Mouse (Mus musculus): ENCODE results near the gene Ltb4r1. TPM values are rescaled to one million over a fixed set of nuclear protein-coding genes. Genes with fewer than 3 reads are reported as not detected.

Ltb4r1 gene
- 10.9 and 15.1 TPM in 2 replicates for polyA plus RNA-seq (2012; rRNA removed)

GRCm38 (mm10) chr14:55765696-55766095 lies at the start of gene Ltb4r1:
Gene Ltb4r1 (plus strand): TSS chr14:55765962.

GRCm38 (mm10) chr14:55721700-55722437 lies 43.9 kb upstream of the Ltb4r1 start, which contains the start of gene Rabggta:
Gene Rabggta (minus strand): TSS chr14:55722263.

DNA sequence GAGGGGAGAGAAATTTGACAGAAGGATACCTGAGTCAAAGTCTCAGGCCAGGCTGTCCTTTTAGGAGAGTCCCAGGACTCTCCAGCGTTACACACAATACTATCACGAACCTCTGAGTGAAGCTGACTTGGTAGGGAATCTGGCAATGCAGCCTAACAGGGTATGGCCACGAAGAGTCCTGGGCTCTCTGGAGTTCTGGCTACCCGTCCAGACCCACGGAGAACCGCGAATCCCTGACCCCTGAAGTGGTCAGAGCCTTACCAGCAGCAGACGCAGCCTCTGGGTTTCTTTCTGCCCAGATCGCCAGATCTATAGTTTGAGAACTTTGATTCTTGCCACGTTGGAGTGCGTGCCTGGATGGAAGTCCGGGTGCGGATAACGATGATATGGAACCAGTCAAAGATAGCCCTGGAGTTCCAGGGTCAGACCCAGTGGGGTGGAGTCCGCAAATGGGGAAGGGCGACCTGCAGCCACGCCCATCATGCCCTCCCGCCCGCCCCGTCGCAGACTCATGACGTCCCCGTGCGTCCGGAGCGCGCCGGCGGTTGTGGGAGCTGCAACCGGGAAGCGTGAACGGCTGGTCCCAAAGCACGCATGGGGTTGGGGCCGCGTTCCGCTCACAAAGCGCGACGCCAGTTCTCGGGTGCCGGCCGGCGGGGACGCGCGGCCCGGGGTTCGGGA lies 20.4 kb upstream of the Ltb4r1 start, which contains the start of the genes Dhrs1 and Nop9:
Gene Dhrs1, minus strand, starts transcription at position 511 of the 681 bp plus-strand sequence.
Gene Nop9, plus strand, starts transcription at position 514 of the 681 bp plus-strand sequence.

DNA sequence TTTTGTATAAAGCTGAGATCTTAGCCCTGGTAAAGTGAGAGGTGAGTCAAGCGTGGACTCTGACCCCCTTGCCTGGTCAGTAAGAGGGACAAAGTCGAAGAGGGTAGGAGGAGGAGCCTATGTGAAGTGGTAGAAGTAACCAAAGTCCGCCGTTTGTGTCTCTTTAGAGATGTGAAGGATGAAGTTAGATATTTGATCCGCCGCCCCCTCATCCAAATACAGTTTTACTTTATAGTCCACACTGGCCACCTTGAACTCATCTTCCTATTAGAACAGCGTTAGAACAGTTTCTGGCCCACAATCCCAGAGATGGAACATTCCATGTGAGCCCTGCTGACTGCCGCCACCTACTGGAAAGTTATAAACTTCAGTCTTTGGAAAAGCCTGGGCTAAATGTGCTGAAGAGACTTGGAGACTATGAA lies 7.4 kb upstream of the Ltb4r1 start, which contains the start of gene Cideb:
Gene Cideb, minus strand, starts transcription at position 96 of the 422 bp plus-strand sequence.

DNA sequence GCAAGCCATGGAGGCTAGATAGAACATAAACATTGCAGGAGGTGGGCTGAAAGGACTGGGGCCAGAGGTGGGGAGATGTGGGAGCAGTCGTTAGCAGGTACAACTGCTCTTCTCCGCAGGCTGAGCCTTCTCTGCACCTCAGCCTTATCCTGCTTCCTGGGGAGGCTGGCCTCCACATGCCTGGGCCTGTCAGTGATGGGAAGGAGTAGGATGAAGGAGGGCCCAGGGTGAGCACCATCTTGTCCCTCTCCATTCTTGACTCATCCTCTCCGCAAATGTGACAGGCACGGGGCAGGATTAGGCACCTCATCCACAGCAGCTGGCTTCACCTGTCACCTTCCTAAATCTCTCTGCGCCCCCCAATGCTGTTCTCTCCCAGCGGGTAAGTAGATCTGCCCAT lies 4.6 kb upstream of the Ltb4r1 start, which contains the start of gene Ltb4r2:
Gene Ltb4r2, plus strand, starts transcription at position 266 of the 400 bp plus-strand sequence.

DNA sequence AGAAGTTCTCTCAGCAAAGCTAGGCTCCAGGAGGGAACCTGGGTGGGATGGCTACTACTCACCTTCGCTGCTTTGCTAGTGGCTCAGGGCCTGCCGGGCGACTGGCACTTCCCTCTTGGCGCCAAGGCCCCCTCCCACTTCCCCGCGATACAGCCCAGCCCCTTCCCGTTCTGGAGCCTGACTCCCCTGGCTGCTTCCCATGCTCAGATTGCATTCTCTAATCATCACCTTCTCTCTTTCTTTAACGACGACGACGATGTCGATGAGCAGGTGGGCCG lies 18.1 kb downstream of the Ltb4r1 start, which contains the start of gene Adcy4:
Gene Adcy4, minus strand, starts transcription at position 138 of the 278 bp plus-strand sequence.

DNA sequence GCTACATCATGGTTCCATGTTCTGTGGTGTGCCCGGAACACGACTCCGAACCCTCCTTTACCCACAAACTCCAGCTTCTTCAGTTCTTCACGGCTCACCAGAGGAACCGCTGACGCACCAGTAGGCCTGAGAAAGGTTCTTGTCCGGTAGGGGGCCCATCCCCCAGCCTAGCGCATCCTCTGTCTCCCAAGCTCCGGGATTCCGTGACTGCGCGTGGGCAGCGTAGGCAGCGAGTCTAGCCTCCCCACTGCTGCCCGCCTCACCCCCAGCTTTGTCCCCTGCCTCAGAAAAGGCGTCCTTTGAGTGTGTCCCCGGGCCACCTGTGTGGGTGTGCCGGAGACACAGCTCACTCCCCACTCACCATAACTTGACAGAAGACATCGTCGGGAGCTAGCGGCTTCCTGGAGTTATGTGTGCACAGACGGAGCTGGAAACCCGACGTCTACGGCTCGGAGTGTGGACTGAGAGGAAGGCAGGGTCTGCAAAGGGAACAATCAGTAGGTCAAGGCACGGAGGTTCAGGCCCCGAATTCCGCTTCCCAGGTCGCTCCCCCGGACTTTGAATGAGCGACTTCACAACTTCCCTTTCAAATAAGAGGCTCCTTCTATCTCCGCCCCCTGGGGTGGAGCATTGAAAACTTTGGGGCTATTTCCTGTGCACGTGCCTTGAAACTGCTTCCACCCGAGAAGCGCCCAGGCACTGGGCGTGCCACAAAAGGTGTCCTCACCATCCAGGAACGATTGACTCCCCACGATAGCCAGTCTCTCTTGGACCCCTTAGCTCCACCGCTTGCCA lies 22.7 kb downstream of the Ltb4r1 start, which contains the start of gene Ripk3:
Gene Ripk3, minus strand, starts transcription at position 610 of the 795 bp plus-strand sequence.

Other genes starting within 250 kb of the Ltb4r1 start
- 0.02 TPM in 1 of 2 replicates, not detected in the other for gene Nrl, start 241.0 kb upstream of the Ltb4r1 start, polyA plus RNA-seq (2012; rRNA removed)
- 21.6 and 22.6 TPM in 2 replicates for gene Pck2, start 225.7 kb upstream of the Ltb4r1 start, polyA plus RNA-seq (2012; rRNA removed)
- gene Dcaf11, start 206.0 kb upstream of the Ltb4r1 start, polyA plus RNA-seq (2012; rRNA removed): 45.8 and 49.5 TPM in 2 replicates
- 0.93 and 1.3 TPM in 2 replicates for gene A730061H03Rik, start 205.6 kb upstream of the Ltb4r1 start, polyA plus RNA-seq (2012; rRNA removed)
- gene Fitm1, start 190.3 kb upstream of the Ltb4r1 start, polyA plus RNA-seq (2012; rRNA removed): 0.30 and 1.00 TPM in 2 replicates
- 89.0 and 93.6 TPM in 2 replicates for gene Psme1, start 187.8 kb upstream of the Ltb4r1 start, polyA plus RNA-seq (2012; rRNA removed)
- 14.9 and 16.0 TPM in 2 replicates for gene Emc9, start 180.7 kb upstream of the Ltb4r1 start, polyA plus RNA-seq (2012; rRNA removed)
- 87.0 and 89.9 TPM in 2 replicates for gene Psme2, start 174.8 kb upstream of the Ltb4r1 start, polyA plus RNA-seq (2012; rRNA removed)
- 7.7 and 9.1 TPM in 2 replicates for gene Rnf31, start 174.3 kb upstream of the Ltb4r1 start, polyA plus RNA-seq (2012; rRNA removed)
- gene Irf9, start 162.4 kb upstream of the Ltb4r1 start, polyA plus RNA-seq (2012; rRNA removed): 38.3 and 44.8 TPM in 2 replicates
- 2.3 and 4.0 TPM in 2 replicates for gene Rec8, start 147.9 kb upstream of the Ltb4r1 start, polyA plus RNA-seq (2012; rRNA removed)
- gene Ipo4, start 130.0 kb upstream of the Ltb4r1 start, polyA plus RNA-seq (2012; rRNA removed): 21.5 and 30.6 TPM in 2 replicates
- gene Gm49378, start 128.1 kb upstream of the Ltb4r1 start, polyA plus RNA-seq (2012; rRNA removed): 1.5 TPM in 2 replicates
- gene Tm9sf1, start 122.2 kb upstream of the Ltb4r1 start, polyA plus RNA-seq (2012; rRNA removed): 27.6 and 31.3 TPM in 2 replicates
- 0.37 and 0.43 TPM in 2 replicates for gene Tssk4, start 115.8 kb upstream of the Ltb4r1 start, polyA plus RNA-seq (2012; rRNA removed)
- gene Mdp1, start 105.5 kb upstream of the Ltb4r1 start, polyA plus RNA-seq (2012; rRNA removed): 12.1 and 12.3 TPM in 2 replicates
- 13.9 and 15.5 TPM in 2 replicates for gene Gmpr2, start 94.0 kb upstream of the Ltb4r1 start, polyA plus RNA-seq (2012; rRNA removed)
- 132 and 150 TPM in 2 replicates for gene Nedd8, start 93.8 kb upstream of the Ltb4r1 start, polyA plus RNA-seq (2012; rRNA removed)
- 10.4 and 12.1 TPM in 2 replicates for gene Tinf2, start 84.1 kb upstream of the Ltb4r1 start, polyA plus RNA-seq (2012; rRNA removed)
- gene Tgm1, start 52.0 kb upstream of the Ltb4r1 start, polyA plus RNA-seq (2012; rRNA removed): 9.0 and 11.1 TPM in 2 replicates
- gene Rabggta, start 43.7 kb upstream of the Ltb4r1 start, polyA plus RNA-seq (2012; rRNA removed): 22.7 and 23.3 TPM in 2 replicates
- 48.3 and 54.5 TPM in 2 replicates for gene Dhrs1, start 20.3 kb upstream of the Ltb4r1 start, polyA plus RNA-seq (2012; rRNA removed)
- 10.4 and 10.6 TPM in 2 replicates for gene Nop9, start 20.3 kb upstream of the Ltb4r1 start, polyA plus RNA-seq (2012; rRNA removed)
- gene Cideb, start 7.5 kb upstream of the Ltb4r1 start, polyA plus RNA-seq (2012; rRNA removed): 155 and 165 TPM in 2 replicates
- 0.85 and 1.1 TPM in 2 replicates for gene Ltb4r2, start 4.5 kb upstream of the Ltb4r1 start, polyA plus RNA-seq (2012; rRNA removed)
- 1.8 and 2.3 TPM in 2 replicates for gene Adcy4, start 18.1 kb downstream of the Ltb4r1 start, polyA plus RNA-seq (2012; rRNA removed)
- gene Ripk3, start 22.9 kb downstream of the Ltb4r1 start, polyA plus RNA-seq (2012; rRNA removed): 8.7 and 9.9 TPM in 2 replicates
- 0.96 and 1.2 TPM in 2 replicates for gene Nfatc4, start 57.2 kb downstream of the Ltb4r1 start, polyA plus RNA-seq (2012; rRNA removed)
- gene Nynrin, start 88.0 kb downstream of the Ltb4r1 start, polyA plus RNA-seq (2012; rRNA removed): 1.2 and 1.3 TPM in 2 replicates
- gene Cbln3, start 118.4 kb downstream of the Ltb4r1 start, polyA plus RNA-seq (2012; rRNA removed): 0.25 and 0.39 TPM in 2 replicates
- 12.7 and 14.5 TPM in 2 replicates for gene Khnyn, start 119.0 kb downstream of the Ltb4r1 start, polyA plus RNA-seq (2012; rRNA removed)
- 14.9 and 16.8 TPM in 2 replicates for gene Sdr39u1, start 134.3 kb downstream of the Ltb4r1 start, polyA plus RNA-seq (2012; rRNA removed)
- gene Cma1, start 178.7 kb downstream of the Ltb4r1 start, polyA plus RNA-seq (2012; rRNA removed): 0.65 and 0.70 TPM in 2 replicates
- gene Cma2, start 185.0 kb downstream of the Ltb4r1 start, polyA plus RNA-seq (2012; rRNA removed): not detected in 2 replicates